Mouse (Mus musculus) kidney, postnatal 36 days (tissue): Measurements from ENCODE around the gene Slc25a21.
"Not testable (repeated sequence)": the region's sequence is repeated elsewhere in the genome, so short reads cannot be mapped to it uniquely, and the experiment has no call there.

Experiments
- DNase-seq, 2 experiments: peaks; one replicate each; pipeline ENCODE4 v3.0.0; 2021 to 2022; ENCODE audit warnings: mixed read lengths in 2 of 2

Slc25a21 gene

DNA sequence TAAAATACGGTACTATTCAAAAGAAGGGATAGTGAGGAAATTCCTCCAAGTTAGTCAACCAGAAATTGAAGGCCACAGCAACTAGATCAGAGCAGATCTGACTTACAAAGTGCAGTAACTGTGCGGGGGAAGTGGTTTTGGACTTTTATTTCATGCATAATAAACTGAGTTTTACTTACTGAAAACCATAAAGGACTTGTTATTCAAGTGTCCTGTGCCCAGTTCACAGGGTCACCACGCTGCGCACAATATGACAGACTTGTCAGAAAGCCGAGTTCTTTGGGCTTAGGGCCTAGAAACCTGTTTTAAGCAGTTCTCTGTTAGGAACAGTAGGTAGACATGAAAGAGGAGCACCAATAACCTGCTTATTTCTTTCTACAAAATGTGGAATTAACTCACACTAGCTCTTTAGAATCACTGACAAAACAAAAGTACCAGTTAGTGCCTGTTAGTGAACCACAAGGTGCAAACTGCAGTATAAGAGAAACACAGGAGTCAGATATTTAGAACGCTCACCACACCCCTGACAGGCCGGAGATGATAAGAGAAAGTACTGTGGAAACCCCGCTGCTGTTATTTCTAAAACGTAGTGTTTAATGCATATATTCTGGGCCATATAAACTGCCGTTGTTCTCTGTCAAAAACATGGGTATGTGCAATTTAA lies at the start of gene Slc25a21:
Gene Slc25a21 (minus strand): TSS at position 110 of the 664 bp plus-strand sequence.
- no peak for DNase-seq

DNA sequence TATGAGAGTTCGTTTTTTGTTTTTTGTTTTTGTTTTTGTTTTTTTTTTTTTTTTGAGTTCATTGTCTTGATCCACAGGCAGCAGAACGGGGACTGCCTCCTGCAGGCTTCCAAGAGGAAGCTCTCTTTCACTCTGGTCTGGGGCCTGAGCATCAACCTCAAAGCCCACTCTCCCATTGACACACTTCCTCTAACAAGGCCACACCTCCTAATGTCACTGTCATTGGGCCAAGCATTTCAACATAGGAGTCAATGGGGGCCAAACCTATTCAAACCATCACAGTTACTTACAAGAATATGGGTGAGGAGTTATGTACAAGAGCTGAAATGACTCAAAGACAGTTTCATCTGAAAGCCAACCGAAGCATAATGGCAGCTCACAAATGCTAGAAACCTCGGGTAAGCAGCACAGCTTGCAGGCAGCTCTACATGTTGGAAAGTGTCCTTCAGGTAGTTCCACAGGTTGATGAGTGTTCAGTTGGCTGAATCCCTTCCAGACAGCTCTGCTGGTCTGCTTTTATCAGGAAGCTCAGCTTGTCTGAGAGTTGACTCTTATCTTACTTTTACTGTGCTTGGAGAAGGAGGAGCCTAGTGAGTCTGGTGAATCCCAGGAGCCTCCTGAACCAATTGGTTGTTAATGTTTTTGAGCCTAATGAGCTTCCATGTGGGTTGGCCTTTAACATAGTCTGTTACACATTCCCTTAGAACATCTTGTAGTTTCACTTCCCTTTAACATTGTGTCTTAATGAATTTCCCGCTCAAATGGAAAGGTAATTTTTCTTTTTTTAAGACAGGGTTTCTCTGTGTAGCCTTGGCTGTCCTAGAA lies 46.6 kb upstream of the Slc25a21 start:
- no peak for DNase-seq

DNA sequence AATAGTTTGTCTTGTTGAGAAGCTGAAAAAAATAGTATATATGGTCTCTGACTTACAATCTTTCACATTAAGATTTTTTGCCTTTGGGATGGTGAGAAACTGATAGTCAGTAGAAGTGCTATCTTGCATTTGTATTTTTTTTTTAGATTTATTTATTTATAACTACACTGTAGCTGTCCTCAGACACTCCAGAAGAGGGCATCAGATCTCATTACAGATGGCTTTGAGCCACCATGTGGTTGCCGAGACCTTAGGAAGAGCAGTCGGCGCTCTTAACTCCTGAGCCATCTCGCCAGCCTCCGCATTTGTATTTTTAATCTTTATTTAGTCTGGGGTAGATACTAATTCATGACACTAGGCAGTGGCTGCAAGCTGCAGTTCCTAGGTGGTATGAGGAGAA lies 36.1 kb upstream of the Slc25a21 start:
- no peak for DNase-seq

DNA sequence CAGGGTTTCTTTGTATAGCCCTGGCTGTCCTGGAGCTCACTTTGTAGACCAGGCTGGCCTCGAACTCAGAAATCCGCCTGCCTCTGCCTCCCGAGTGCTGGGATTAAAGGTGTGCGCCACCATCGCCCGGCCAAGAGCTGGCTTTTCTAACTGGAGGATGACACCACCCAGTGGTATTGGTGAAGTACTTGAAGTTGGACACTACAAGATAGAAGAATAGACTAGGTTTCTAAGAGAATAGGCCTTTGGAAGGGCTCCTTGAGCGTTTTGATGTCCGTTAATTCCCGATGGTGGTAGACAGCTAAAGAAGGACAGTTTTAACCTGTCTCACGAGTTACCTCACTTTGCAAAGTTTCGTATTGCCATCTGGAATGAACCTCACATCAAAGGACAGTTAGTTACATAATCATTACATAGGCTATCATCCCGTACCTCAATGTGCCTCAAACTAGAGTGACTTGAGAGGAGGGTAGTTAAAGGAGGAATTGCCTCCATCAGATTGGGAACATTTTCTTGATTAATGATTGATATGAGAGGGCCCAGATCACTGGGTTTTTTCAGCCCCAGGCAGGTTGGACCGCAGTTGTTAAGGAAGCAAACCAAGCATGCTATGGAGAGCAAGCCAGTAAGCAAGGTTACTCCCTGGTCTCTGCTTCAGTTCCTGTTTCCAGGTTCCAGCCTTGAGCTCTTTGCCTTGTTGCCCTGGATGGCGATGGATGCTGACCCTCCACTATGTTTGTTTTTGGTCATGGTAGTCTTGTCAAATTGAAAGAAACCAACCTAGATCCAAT lies 34.0 kb upstream of the Slc25a21 start:
- DNase-seq, result peak; percentile 59 to 70

DNA sequence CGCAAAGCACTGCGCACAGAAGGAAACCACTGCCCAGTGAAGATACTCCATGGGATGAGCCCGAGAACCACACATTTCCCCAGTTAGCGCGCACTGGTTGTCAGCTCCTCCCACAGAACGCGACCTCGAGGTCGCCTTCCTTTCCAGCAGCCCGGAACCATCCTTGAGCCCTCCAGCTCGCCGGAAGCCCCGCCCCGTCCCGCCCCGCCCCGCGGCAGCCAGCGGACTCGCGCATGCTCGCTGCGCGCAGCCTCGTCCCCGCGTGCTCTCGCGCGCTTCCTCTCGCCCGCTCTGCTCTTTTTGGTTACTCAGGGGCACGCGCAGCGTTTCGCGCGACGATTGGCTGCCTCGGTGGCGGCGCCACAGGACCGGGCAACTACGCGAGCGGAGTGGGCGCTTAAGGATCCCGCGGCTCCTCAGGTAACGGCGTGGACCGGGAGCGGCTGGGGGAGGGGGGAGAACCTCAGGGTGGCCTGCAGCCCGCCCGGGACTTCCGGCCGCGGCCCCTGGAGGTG lies 33.0 kb upstream of the Slc25a21 start, which contains the start of the genes Prps1l3 and Mipol1:
Gene Prps1l3 (plus strand): TSS at position 221 of the 515 bp plus-strand sequence.
Gene Mipol1 (plus strand): TSS at position 236 of the 515 bp plus-strand sequence.
- peak; percentile 90 to 91 for DNase-seq

DNA sequence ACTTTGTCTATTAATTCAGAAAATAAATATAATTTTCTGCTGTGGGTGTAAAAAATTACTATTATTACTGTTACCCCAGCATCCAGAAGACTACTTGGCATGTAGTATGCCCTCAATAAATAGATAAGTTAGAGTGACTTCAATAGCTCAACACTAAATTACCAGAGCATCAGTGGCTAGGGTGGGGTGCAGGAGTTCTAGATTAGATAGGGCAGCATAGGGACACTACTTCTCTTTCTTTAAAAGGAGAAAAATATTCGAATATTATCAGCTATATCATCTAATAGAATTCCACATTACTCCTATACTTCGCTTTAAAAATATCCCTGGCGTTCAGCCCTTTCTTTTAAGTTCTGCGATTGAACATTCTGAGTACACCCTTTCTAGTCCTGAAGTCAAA lies 32.4 kb upstream of the Slc25a21 start:
- DNase-seq, result no peak

DNA sequence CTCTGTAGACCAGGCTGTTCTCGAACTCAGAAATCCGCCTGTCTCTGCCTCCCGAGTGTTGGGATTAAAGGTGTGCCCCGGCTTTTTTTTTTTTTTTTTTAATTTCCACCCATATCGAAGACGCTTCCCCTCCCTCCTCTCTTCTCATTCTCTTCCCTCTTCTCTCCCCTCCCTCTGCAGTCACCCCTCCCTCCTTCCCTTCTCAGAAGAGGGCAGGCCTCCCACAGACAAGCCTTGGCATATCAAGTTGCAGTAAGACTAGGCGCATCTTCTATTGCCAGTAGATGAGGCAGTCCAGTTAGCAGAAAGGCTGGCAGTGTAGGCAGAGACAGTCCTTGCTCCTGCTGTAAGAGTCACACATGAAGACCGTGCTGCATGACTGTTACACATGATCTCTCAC lies 30.5 kb upstream of the Slc25a21 start:
- DNase-seq, result no peak

DNA sequence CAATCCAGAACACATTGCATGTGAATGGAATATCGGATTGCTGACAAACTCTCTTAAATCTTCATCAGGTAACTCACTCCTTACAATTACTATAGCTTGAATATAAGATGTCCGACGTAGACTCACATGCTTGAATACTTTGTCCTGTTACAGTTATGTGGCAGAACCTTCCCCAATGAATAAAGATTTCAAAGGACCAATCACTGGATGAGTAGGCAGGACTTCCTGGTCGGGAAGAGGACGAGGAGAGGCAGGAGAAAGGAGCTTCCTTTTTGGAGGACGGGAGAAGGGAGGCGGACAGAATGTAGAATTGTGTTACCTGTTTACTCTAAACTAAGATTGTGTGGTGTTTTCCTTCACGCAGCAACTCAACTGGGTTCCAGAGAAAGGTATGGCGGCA lies 29.1 kb upstream of the Slc25a21 start:
- no peak for DNase-seq

DNA sequence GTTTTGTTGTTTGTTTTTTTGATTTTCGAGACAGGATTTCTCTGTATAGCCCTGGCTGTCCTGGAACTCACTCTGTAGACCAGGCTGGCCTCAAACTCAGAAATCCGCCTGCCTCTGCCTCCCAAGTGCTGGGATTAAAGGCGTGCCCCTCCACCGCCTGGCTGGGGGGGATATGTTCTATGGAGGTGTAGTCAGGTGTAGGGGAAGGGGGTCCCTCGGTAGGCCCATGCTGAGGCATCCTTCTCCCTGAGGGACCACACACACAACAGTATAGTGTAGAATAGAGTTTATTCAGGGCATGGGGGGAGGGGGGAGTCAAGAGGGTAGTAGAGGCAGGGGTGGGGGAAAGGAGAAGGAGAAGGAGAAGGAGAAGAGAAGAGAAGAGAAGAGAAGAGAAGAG lies 15.2 kb upstream of the Slc25a21 start:
- not testable (repeated sequence) for DNase-seq

DNA sequence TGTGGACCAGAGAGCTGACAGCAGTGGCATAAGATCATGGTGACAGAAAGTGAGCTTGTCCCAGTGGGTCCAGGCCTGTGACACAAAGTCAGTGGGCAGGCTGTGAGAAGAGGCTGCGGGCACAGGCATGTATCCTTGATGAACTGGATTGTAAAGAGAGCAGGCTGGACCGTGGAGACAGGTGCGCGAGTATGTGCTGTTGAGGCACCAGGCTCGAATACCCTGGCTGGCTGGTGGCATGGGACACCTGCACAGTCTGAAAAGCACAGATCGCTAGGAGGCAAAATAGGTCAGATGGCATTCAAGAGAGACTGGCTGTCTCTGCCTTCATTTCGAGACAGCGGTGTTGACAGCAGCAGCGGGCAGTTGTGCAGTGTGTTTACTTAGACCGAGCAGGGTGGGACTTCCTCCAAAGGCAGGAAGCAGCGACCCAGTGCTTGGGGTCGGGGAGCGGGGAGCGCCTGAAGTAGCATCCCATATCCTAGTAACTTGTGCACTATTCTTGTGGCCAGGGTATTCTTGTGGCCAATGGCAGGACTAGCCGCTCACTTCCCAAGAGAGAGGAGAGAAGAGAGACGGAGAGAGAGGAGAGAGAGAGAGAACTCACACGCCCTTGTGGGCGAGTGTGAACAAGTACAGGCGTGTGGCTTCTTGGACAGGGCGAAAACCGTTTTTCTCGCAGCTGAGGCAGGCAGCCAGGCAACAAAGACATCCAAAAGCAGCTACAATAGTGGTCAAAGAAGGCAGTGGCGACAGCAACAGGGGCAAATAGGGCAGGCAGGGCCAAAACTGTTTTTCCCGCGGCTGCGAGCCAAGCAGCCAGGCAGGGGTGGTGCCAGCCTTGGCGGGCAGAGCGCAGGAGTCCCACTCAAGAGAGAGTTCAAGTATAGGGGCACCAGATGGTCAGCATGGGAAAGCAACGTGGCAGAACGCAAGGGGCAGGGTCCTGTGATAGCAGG lies 14.4 kb upstream of the Slc25a21 start:
- DNase-seq, result peak; percentile 26 to 73

DNA sequence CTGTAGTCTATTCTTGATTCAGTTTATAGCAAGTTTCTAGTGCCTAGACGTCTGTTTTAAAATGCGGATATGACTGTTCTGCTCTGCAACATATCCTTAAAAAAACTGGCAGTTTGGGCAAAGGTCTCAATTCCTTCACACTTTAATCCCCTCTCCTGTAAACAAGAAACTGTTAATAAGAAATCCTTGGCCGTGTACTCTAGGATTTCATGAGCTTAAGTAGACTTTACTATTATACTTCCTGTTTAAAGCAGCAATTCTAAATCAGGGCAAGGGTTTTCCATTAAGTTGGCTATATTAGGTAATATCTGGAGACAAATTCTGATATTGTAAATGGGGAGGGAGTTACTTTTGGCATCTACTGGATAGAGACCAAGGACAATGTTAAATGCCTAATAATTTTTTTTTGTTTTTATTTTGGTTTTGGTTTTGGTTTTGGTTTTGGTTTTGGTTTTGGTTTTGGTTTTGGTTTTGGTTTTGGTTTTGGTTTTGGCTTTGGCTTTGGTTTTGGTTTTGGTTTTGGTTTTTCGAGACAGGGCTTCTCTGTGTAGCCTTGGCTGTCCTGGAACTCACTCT lies 7.1 kb upstream of the Slc25a21 start:
- peak in 1 of 2 experiments; percentile 38 for DNase-seq

DNA sequence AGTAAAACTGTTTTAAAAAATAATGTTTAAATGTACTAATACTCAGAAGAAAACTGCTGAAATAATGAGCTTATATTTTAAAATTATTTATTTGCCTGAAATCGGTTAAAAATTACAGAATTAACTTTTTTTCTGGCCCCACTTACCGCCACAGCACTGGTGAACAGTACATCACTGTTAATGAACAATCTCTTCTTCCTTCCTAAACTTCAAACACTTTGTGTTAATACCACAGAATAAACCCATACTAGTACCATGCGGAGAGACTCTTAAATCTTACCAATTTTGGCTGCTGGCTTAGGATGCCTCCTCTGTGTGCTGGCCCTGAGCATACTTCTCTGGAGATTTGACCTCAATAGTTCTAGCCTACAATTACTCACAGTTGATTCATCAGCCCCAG lies 4.6 kb upstream of the Slc25a21 start:
- DNase-seq, result peak in 1 of 2 experiments; percentile 4

DNA sequence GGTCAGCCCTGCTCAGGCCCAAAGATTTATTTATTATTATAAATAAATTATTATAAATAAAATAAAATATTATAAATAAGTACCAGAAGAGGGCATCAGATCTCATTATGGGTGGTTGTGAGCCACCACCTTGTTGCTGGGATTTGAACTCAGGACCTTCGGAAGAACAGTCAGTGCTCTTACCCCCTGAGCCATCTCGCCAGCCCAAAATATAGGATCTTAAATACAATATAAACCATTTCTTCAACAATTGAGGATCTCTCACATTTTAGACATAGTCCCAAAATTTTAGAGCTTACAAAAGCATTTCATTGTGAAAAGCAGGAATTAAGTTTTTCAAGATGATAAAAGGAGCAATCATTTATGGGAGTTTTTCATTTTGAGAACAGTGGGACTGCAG lies 2.2 kb upstream of the Slc25a21 start:
- DNase-seq, result no peak

DNA sequence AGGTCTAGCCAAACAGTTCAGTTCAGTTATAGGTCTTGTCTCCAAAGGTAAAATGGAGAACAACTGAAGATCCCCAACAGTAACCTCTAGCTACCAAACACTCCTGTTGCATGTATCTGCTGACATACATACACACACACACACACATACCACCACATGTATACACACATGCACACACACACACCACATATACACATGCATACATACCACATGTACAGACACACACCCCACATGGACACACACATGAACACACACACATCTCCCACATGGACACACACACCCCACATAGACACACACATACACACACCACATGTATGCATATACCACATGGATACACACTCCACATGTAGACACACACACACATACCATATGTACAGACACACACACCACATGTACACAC lies 997 bp upstream of the Slc25a21 start:
- DNase-seq, result no peak

DNA sequence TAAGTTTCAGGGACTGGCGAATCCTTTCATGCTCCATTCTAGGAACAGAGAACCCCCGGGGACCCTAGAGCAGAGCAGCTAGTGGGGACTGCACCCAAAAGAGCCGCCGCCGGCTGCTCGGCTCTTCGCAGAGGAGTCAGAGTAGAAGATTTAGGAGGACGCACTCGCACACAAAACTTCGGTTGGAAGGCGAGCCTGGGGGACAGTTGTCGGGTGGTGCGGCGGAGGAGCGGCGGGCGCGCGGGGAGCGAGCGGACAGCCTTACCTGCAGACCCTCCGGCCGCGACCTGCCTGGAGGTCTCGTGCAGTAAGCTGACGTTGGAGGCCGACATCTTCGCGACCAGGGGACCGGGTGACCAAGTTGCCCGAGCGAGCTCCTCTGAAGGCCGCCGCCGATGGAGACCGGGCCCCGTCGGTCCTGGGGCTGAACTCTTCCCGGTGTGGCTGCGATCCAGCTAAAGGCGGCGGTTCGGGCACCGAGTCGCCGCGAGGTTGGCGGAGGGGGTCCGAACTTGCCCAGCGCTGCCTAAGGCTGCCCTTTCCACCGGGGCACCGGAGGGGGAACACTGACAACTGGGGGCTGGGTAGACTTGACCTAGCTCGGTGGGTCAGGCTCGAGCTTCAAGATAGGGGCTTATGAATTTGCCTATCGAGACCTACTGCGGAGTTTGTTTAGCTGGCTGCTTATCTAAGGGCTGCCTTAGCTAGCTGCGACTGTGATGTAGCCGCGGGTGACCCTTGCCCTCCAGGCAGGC lies 487 bp downstream of the Slc25a21 start:
- peak; percentile 84 to 87 for DNase-seq

DNA sequence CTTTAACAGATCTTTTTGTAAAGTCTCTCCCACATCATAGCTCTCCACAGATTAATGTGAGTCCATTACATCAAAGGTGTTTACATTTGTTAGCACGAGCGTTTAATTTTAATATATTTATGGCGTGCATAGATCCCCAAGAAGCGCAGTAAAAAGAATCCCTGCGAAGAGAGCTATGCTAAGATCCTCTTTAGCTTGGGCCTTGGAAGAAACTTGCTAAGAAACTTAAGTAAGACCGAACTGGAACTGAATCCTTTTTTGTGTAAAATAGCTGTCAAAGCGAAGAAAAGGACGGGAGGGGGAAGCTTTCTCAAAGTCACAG lies 1.0 kb downstream of the Slc25a21 start:
- DNase-seq, result no peak

DNA sequence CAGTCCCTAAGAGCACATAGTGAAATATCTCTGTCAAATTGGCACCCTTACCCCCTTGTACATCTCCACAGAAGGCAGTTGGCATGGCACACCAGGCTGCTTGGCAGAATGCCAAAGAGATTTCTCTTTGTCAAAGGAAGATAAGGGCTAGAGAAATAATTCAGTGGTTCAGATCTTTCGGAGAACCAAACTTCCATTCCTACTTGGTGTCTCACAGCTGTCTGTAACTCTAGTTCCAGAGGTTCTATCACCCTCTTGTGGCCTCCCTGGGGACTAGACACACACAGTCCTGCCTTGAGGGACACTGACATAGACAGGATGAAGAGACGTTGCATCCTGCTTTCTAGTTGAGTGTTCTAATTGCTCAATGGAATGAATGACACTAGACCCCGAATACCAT lies 2.7 kb downstream of the Slc25a21 start:
- peak; percentile 31 to 42 for DNase-seq

DNA sequence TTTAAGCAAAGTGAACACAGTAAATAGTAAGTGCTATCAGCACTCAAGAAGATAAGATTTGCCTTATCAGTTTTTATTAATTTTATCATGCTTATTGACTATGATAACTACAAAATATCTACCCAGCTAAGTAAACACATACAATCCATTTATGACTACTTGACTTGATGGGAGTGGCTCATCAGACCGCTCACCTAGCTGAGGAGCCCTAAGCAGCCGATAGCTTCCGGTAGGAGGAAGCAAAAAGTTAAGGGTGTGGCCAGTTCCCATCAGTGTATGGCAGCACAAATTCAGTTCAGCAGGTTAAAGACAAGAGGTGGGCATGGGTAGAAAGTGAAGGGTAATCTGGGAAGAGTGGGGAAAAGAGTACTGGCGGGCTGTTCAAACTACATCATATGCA lies 10.2 kb downstream of the Slc25a21 start:
- DNase-seq, result no peak

DNA sequence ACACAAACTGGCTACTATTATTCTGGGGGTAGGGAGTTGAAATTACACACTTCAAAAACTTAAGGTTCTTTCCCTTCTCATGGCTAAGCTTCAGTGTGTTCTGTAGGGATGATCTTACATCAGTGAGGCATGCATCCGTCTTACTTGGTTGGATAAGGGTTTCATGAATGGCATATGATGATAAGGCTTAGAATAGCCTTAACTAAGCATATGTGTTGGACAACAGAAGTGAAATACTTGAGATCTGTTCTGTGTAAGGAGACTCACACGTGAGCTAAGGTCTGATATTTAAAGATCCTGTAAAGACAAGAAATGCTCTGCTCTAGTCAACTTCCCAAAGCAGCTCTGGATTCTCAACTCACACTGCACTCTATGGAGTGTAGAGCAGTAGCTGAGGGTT lies 11.1 kb downstream of the Slc25a21 start:
- DNase-seq, result no peak

DNA sequence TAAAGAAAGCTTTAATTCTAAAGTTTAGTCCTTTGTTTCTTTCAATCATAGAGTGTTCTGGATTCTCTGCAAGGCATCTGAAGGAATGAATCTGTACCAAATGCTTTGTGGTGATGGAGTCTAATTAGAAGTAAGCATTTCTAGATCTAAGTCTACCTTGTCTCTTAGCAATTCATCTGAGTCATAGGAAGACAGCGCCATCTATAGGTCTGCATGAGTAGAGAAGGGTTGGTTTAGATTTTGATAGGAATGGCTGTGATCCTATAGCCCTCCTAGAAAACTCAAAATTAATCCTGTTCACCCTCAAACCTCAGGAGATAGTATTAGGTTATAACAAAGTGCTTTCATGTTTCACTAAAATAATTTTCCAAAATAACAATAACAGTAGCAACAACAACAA lies 11.8 kb downstream of the Slc25a21 start:
- peak in 1 of 2 experiments; percentile 27 for DNase-seq
